Mouse (Mus musculus): ENCODE measurements around the gene Lpgat1. TPM values are rescaled to one million over a fixed set of nuclear protein-coding genes. Genes with fewer than 3 reads are reported as not detected.
A peak's percentile ranks its signal among the peaks of the same experiment; 100 is the strongest.

Gene Lpgat1
- total RNA-seq, 2 experiments from 2014 or later, result 56.0 to 70.3 TPM

- no peak for DNase-seq (ENCODE audit: low spot score in 2 of 2)
Observed at GRCm38 (mm10) chr1:191802820-191803655, 85.4 kb downstream of the Lpgat1 start.

DNA sequence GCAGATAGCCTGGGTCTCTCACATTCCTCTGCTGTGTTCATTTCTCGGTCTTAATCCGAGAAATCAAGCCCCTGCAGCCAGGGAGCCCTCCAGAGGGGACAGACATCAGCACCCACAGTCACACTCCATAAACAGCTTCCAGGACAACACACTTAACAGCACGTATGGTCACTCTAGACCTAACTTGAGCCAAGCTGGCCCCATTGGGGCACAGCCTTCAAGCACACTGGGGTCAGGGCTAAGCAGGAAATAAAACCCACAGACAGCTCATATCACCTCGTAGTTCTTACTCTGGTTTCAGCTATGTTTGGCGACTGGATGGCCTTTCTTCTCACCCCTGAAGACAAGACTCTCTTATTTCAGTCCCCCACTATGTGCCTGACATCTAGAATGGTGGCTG is 87.1 kb downstream of the Lpgat1 start:
- no peak for DNase-seq (ENCODE audit: low spot score in 2 of 2)

- DNase-seq (ENCODE audit: low spot score in 2 of 2), result no peak
Observed at GRCm38 (mm10) chr1:191805788-191806187, 88.2 kb downstream of the Lpgat1 start.

DNA sequence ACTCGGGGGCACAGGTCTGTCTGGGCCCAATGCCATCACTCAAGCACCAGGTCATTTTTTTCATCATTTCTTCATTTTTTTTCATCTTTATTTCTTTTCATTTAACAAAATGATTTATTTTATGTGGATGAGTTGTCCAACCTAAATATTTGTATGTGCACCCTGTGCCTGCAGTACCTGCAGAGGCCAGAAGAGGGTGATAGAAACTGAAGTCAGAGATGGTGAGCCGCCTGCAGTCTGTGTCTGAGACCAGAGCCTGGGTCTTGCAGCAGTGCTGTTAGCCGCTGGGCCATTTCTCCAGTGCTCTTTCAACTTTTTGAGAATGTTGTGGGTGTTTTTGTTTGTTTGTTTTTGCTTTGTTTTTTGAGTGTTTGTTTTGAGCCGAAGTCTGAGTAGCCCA is 89.1 kb downstream of the Lpgat1 start:
- no peak for DNase-seq (ENCODE audit: low spot score in 2 of 2)

- DNase-seq (ENCODE audit: low spot score in 2 of 2), result no peak
Observed at GRCm38 (mm10) chr1:191807979-191808378, 90.3 kb downstream of the Lpgat1 start.

DNA sequence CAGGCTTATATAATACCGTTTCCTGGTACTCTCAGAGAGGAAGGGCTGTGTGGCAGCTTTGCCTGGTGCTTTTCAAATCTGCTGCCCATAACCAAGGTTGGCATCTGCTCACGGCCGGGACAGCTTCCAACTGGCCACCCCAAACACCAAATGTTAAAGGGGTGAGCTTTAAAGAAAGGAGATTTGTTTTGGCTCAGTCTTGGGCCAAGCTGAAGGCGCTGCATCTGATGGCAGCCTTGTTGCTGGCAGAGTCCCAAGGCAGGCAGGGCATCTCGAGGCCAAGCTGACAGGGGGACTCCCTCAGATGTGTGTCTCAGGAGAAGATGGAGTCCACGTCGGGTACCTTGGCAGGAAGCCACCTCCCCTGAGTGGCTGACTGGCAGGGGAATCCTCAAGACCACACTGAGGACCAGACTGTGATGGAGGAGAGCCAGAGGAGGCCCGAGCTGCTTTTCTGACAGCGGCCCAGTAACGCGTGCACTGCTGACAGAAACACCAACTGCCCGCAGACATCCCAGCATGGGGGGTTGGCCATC is 91.1 kb downstream of the Lpgat1 start:
- DNase-seq (ENCODE audit: low spot score in 2 of 2), result no peak

- DNase-seq (ENCODE audit: low spot score in 2 of 2), result no peak
Observed at GRCm38 (mm10) chr1:191811774-191812173, 94.1 kb downstream of the Lpgat1 start.

- no peak for DNase-seq (ENCODE audit: low spot score in 2 of 2)
Observed at GRCm38 (mm10) chr1:191812949-191813691, 95.5 kb downstream of the Lpgat1 start.

DNA sequence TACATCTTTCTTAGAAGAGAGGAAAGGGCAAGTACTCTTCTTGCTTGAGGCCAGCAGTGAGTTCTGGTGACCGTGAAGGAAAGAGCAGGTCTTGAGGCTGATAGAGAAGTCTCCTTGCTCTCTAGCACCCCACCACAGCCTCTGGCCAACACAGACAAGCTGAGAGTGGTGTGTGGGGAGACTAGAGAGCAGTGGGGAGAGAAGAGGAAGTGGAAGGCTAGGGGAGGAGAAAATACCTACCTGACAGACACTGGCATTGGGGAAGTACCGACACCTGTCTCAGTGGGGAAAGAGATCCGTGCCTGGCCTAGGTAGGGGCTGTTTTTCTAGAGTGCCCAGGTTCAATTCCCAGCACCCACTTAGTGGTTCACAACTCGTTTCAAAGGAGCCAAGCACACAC is 96.6 kb downstream of the Lpgat1 start:
- DNase-seq (ENCODE audit: low spot score in 2 of 2), result no peak

GRCm38 (mm10) chr1:191814935-191815334 is 97.3 kb downstream of the Lpgat1 start:
- DNase-seq (ENCODE audit: low spot score in 2 of 2), result no peak

DNA sequence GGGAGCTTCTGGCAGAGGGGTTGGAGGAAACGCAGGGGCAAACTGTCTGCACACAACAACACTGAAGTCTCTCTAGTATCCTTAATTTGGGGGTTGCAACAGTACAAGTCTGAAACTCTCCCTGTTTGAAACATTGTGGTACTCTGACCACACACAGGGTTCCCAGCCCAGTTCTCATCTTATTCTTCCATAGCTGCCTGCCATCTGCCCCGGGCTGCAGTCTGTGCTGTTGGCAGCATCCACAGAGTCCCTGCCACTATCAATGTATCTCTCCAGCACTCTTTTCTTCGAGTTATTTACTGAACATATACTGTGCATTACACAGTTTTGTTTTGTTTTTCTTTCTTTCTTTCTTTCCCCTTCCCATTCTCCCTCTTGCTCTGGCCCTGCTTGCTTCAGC is 99.0 kb downstream of the Lpgat1 start:
- DNase-seq (ENCODE audit: low spot score in 2 of 2), result no peak

DNA sequence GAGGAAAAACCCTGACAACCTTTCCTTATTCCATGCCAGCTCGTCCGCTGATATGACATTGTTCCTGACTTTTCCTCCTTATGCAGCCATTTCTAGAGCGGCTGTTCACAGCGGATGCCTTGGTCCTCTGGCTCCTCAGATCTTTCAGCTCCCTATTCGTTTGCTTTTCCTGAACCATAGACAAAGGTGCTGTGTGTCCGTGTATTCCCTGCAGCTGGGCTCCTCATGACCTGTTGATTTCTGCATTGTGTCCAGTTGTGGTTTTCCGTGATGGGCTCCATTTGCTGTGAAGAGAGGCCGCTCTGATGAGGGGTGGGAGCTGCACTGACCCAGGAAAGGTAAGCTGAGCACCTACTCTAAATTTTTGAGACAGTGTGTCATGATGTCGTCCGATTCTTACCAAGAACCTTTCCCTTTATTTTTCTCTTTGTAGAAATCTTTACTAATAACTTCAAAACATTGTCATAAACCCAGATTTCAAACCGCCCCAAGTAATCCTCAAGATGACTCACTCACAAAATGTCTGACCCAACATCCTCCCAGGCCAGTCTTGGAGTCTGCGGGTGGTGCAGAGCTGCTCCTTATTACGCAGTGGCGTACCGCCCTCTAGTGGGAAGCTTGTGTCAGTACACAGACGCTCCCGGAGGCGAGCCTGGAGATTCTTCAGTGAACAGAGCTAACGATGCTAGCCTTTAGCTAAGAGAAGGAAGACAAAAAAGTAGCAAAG is 99.9 kb downstream of the Lpgat1 start:
- DNase-seq (ENCODE audit: low spot score in 2 of 2), result peak; percentile 60 to 79

- no peak for DNase-seq (ENCODE audit: low spot score in 2 of 2)
Observed at GRCm38 (mm10) chr1:191818145-191818631, 100.6 kb downstream of the Lpgat1 start.

DNA sequence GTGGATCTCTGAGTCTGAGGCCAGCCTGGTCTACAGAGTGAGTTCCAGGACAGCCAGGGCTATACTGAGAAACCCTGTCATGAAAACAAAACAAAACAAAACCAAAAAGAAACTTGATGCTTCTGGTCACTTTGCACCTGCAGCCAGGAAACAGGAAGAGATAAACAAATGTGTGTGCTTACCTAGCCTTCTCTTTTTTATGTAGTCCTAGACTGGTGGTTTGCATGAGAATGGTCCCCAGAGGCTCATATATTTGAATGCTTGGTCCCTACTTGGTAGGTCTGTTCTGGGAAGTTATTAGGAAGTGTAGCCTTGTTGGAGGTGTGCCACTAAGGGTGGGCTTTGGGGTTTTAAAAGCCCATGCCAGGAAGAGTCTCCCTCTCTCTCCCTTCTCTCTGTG is 101.4 kb downstream of the Lpgat1 start:
- DNase-seq (ENCODE audit: low spot score in 2 of 2), result no peak

GRCm38 (mm10) chr1:191820951-191821325 is 103.3 kb downstream of the Lpgat1 start:
- DNase-seq (ENCODE audit: low spot score in 2 of 2), result no peak

- peak; percentile 95 to 96 for DNase-seq (ENCODE audit: low spot score in 2 of 2)
Observed at GRCm38 (mm10) chr1:191821326-191822091, 103.9 kb downstream of the Lpgat1 start, which contains the start of gene Nek2. Nek2 (plus strand) TSS chr1:191821444.

DNA sequence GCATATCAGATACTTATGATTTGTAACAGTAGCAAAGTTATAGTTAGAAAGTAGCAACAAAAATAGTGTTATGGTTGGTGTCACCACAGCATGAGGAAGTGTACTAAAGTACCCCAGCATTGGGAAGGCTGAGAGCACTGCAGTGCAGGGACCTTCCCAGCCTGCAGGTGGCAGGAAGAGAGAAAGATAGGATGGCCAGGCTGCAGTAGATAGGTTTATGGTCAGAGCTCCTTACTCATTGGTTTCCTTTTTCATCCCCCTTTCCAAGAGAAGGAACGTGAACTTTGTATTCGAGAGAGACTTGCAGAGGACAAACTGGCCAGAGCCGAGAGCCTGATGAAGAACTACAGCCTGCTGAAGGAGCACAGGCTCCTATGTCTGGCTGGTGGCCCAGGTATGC is 111.5 kb downstream of the Lpgat1 start:
- DNase-seq (ENCODE audit: low spot score in 2 of 2), result no peak

GRCm38 (mm10) chr1:191833396-191833795 is 115.8 kb downstream of the Lpgat1 start:
- no peak for DNase-seq (ENCODE audit: low spot score in 2 of 2)
